Mouse (Mus musculus): ENCODE results near the gene Unc13d. TPM values are rescaled to one million over a fixed set of nuclear protein-coding genes. Genes with fewer than 3 reads are reported as not detected.
"Not testable (repeated sequence)": the region's sequence is repeated elsewhere in the genome, so short reads cannot be mapped to it uniquely, and the experiment has no call there.

Gene Unc13d
- total RNA-seq, 2 experiments from 2014 or later, result 13.6 to 15.5 TPM

- peak; percentile 77 for ATAC-seq (replicated peaks; ENCODE audit: poor library complexity)
Measured at GRCm38 (mm10) chr11:116024356-116024808, 53.4 kb downstream of the Unc13d start.

GRCm38 (mm10) chr11:116023771-116024355 lies 53.9 kb downstream of the Unc13d start:
- ATAC-seq (replicated peaks; ENCODE audit: poor library complexity), result peak; percentile 66

DNA sequence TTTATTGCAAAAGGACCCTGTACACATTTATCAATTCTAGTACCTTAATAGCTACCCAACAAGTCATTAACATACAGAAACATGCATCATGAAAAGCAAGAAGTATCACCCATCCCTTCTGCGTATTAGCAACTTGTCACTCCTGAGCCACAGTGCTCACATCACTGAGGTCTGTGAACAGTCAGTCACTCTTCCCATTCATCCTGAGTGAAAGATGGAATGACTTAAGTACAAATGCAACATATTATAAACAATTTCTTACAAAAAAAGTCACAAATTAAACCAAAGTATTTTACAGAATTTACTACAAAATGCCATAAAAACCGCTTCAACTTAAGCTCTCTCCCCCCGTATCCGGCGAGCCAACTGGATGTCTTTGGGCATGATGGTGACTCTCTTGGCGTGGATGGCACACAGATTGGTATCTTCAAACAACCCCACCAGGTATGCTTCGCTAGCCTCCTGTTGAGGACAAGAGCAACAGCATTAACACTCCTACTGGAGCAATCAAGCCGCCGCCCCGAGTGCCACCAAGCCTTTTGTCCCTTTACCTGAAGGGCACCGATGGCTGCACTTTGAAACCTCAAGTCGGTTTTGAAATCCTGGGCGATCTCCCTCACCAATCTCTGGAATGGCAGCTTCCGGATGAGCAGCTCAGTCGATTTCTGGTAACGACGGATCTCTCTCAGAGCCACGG lies 54.5 kb downstream of the Unc13d start:
- not testable (repeated sequence) for ATAC-seq (replicated peaks; ENCODE audit: poor library complexity)

- ATAC-seq (replicated peaks; ENCODE audit: poor library complexity), result no peak
Measured at GRCm38 (mm10) chr11:116022256-116022780, 55.4 kb downstream of the Unc13d start.

- ATAC-seq (replicated peaks; ENCODE audit: poor library complexity), result no peak
Measured at GRCm38 (mm10) chr11:116021328-116022220, 56.2 kb downstream of the Unc13d start.

- ATAC-seq (replicated peaks; ENCODE audit: poor library complexity), result no peak
Measured at GRCm38 (mm10) chr11:116020519-116020922, 57.2 kb downstream of the Unc13d start.

DNA sequence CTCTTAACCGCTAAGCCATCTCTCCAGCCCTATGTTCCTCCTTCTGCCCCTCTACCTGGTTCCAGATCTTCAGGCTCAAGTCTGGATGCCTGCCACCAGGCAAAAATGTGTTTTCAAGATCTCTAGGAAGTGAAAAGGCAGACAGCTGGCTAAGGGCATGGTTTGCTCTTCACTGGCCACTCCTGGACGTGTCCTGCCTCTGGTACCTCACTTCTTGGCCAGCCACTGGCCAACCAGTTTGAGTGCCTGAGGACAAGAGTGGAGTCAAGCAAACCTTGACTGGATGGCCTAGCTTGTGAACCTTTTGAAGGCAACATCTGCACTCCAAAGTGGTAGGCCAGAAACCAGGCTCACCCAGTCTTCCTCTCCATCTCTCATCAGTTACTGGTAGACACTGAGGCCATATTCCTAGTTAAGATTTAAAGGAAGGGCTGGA lies 57.8 kb downstream of the Unc13d start:
- ATAC-seq (replicated peaks; ENCODE audit: poor library complexity), result no peak

- no peak for ATAC-seq (replicated peaks; ENCODE audit: poor library complexity)
Measured at GRCm38 (mm10) chr11:116019360-116019791, 58.4 kb downstream of the Unc13d start.

DNA sequence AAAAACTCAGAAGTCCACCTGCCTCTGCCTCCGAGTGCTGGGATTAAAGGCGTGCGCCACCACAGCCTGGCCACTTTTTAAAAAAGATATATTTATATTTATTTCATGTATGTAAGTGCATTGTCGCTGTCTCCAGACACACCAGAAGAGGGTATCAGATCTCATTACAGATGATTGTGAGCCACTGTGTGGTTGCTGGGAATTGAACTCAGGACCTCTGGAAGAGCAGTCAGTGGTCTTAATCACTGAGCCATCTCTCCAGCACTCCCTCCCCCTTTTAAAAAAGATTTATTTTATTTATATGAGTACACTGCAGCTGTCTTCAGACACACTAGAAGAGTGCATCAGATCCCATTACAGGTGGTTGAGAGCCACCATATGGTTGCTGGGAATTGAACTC lies 58.9 kb downstream of the Unc13d start:
- ATAC-seq (replicated peaks; ENCODE audit: poor library complexity), result not testable (repeated sequence)

DNA sequence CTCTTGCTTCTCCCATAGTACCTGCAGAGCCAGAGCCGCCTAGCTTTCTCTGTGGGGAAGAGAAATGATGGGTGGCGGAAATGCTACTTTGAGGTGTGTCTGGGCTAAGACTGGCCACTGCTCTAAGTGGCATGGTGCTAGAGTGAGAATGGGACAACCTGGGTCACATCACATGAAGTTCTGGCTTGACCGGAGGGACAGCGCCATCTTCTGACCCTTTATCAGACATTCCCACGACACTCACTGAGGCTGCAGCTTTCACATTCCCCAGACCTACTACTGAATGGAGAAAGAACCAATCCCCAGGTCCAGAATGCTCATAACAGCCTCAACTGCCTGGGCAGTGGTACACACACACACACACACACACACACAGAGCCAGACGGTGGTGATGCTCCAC lies 59.7 kb downstream of the Unc13d start:
- peak; percentile 53 for ATAC-seq (replicated peaks; ENCODE audit: poor library complexity)

- ATAC-seq (replicated peaks; ENCODE audit: poor library complexity), result peak; percentile 53
Measured at GRCm38 (mm10) chr11:116014821-116015220, 62.9 kb downstream of the Unc13d start.

GRCm38 (mm10) chr11:116012262-116012947 lies 65.4 kb downstream of the Unc13d start, which contains the start of gene Galk1:
Gene Galk1 (minus strand): TSS chr11:116012719.
- ATAC-seq (replicated peaks; ENCODE audit: poor library complexity), result peak; percentile 89

Other genes starting within 250 kb of the Unc13d start
- gene Myo15b, start 219.6 kb downstream of the Unc13d start, total RNA-seq (2015), result 2.6 and 5.5 TPM in 2 replicates
- gene Myo15b, start 219.6 kb downstream of the Unc13d start, total RNA-seq (2017), result 1.6 and 5.1 TPM in 2 replicates
- gene Smim5, start 178.0 kb downstream of the Unc13d start, total RNA-seq (2015), result 4.9 and 8.7 TPM in 2 replicates
- 2.8 and 8.2 TPM in 2 replicates for gene Smim5, start 178.0 kb downstream of the Unc13d start, total RNA-seq (2017)
- gene Smim6, start 165.9 kb downstream of the Unc13d start, total RNA-seq (2015), result 0.57 and 1.0 TPM in 2 replicates
- 0.37 and 1.2 TPM in 2 replicates for gene Smim6, start 165.9 kb downstream of the Unc13d start, total RNA-seq (2017)
- gene Sap30bp, start 144.7 kb downstream of the Unc13d start, total RNA-seq (2015), result 19.1 and 24.5 TPM in 2 replicates
- gene Sap30bp, start 144.7 kb downstream of the Unc13d start, total RNA-seq (2017), result 155 and 199 TPM in 2 replicates
- gene Recql5, start 144.5 kb downstream of the Unc13d start, total RNA-seq (2015), result 12.3 and 23.3 TPM in 2 replicates
- gene Recql5, start 144.5 kb downstream of the Unc13d start, total RNA-seq (2017), result 16.0 and 17.7 TPM in 2 replicates
- 0.05 and 0.15 TPM in 2 replicates for gene Itgb4, start 103.3 kb downstream of the Unc13d start, total RNA-seq (2015)
- gene Itgb4, start 103.3 kb downstream of the Unc13d start, total RNA-seq (2017), result 0.17 TPM in 1 of 2 replicates, not detected in the other
- 29.4 and 29.8 TPM in 2 replicates for gene Galk1, start 65.2 kb downstream of the Unc13d start, total RNA-seq (2015)
- 46.5 and 52.7 TPM in 2 replicates for gene Galk1, start 65.2 kb downstream of the Unc13d start, total RNA-seq (2017)
- gene H3f3b, start 50.0 kb downstream of the Unc13d start, total RNA-seq (2015), result 714 and 817 TPM in 2 replicates
- gene H3f3b, start 50.0 kb downstream of the Unc13d start, total RNA-seq (2017), result 751 and 801 TPM in 2 replicates
- gene Unk, start 47.6 kb downstream of the Unc13d start, total RNA-seq (2015), result 13.7 and 15.3 TPM in 2 replicates
- 14.2 and 18.7 TPM in 2 replicates for gene Unk, start 47.6 kb downstream of the Unc13d start, total RNA-seq (2017)
- 42.4 and 56.5 TPM in 2 replicates for gene Wbp2, start 9.0 kb upstream of the Unc13d start, total RNA-seq (2015)
- 15.6 and 22.8 TPM in 2 replicates for gene Wbp2, start 9.0 kb upstream of the Unc13d start, total RNA-seq (2017)
- 0.59 and 1.9 TPM in 2 replicates for gene Trim47, start 49.2 kb upstream of the Unc13d start, total RNA-seq (2015)
- 1.0 and 1.3 TPM in 2 replicates for gene Trim47, start 49.2 kb upstream of the Unc13d start, total RNA-seq (2017)
- 13.8 and 16.2 TPM in 2 replicates for gene Trim65, start 53.2 kb upstream of the Unc13d start, total RNA-seq (2015)
- 6.2 and 7.7 TPM in 2 replicates for gene Trim65, start 53.2 kb upstream of the Unc13d start, total RNA-seq (2017)
- 38.2 and 47.0 TPM in 2 replicates for gene Mrpl38, start 60.9 kb upstream of the Unc13d start, total RNA-seq (2015)
- 24.0 and 24.9 TPM in 2 replicates for gene Mrpl38, start 60.9 kb upstream of the Unc13d start, total RNA-seq (2017)
- 9.6 and 10.0 TPM in 2 replicates for gene Fbf1, start 90.2 kb upstream of the Unc13d start, total RNA-seq (2015)
- 14.2 and 23.8 TPM in 2 replicates for gene Fbf1, start 90.2 kb upstream of the Unc13d start, total RNA-seq (2017)
- 63.8 and 66.9 TPM in 2 replicates for gene Ten1, start 120.9 kb upstream of the Unc13d start, total RNA-seq (2015)
- gene Ten1, start 120.9 kb upstream of the Unc13d start, total RNA-seq (2017), result 21.4 and 41.1 TPM in 2 replicates
- 16.2 and 17.0 TPM in 2 replicates for gene Acox1, start 121.1 kb upstream of the Unc13d start, total RNA-seq (2015)
- 15.6 and 15.9 TPM in 2 replicates for gene Acox1, start 121.1 kb upstream of the Unc13d start, total RNA-seq (2017)
- gene Evpl, start 160.1 kb upstream of the Unc13d start, total RNA-seq (2015), result 0.05 and 0.24 TPM in 2 replicates
- 1.2 and 2.0 TPM in 2 replicates for gene Evpl, start 160.1 kb upstream of the Unc13d start, total RNA-seq (2017)
- 59.1 and 65.6 TPM in 2 replicates for gene Srp68, start 196.3 kb upstream of the Unc13d start, total RNA-seq (2015)
- gene Srp68, start 196.3 kb upstream of the Unc13d start, total RNA-seq (2017), result 63.1 and 67.3 TPM in 2 replicates
- not detected in 2 replicates for gene Galr2, start 203.0 kb upstream of the Unc13d start, total RNA-seq (2015)
- not detected in 2 replicates for gene Galr2, start 203.0 kb upstream of the Unc13d start, total RNA-seq (2017)
- gene Exoc7, start 229.3 kb upstream of the Unc13d start, total RNA-seq (2015), result 29.1 and 44.3 TPM in 2 replicates
- gene Exoc7, start 229.3 kb upstream of the Unc13d start, total RNA-seq (2017), result 21.7 and 22.1 TPM in 2 replicates

Measured in megakaryocyte progenitor cell, adult 5-6 weeks (primary cell).